Mouse (Mus musculus): Measurements from ENCODE around the gene Il1rl2.
"Not testable (repeated sequence)": the region's sequence is repeated elsewhere in the genome, so short reads cannot be mapped to it uniquely, and the experiment has no call there.

Gene Il1rl2

GRCm38 (mm10) chr1:40324457-40324856 lies at the start of gene Il1rl2:
Il1rl2 (plus strand) TSS chr1:40324610.
- no peak for DNase-seq (ENCODE audit: low read depth, low spot score)

GRCm38 (mm10) chr1:40275285-40276013 lies 49.0 kb upstream of the Il1rl2 start:
- no peak for DNase-seq (ENCODE audit: low read depth, low spot score)

- no peak for DNase-seq (ENCODE audit: low read depth, low spot score)
Observed at GRCm38 (mm10) chr1:40277944-40278343, 46.5 kb upstream of the Il1rl2 start.

GRCm38 (mm10) chr1:40278720-40279119 lies 45.7 kb upstream of the Il1rl2 start:
- DNase-seq (ENCODE audit: low read depth, low spot score), result no peak

- DNase-seq (ENCODE audit: low read depth, low spot score), result no peak
Observed at GRCm38 (mm10) chr1:40279182-40279743, 45.1 kb upstream of the Il1rl2 start.

GRCm38 (mm10) chr1:40281950-40282349 lies 42.5 kb upstream of the Il1rl2 start:
- DNase-seq (ENCODE audit: low read depth, low spot score), result no peak

GRCm38 (mm10) chr1:40282394-40282793 lies 42.0 kb upstream of the Il1rl2 start:
- no peak for DNase-seq (ENCODE audit: low read depth, low spot score)

GRCm38 (mm10) chr1:40283995-40284394 lies 40.4 kb upstream of the Il1rl2 start:
- DNase-seq (ENCODE audit: low read depth, low spot score), result no peak

GRCm38 (mm10) chr1:40290489-40291255 lies 33.7 kb upstream of the Il1rl2 start:
- no peak for DNase-seq (ENCODE audit: low read depth, low spot score)

- DNase-seq (ENCODE audit: low read depth, low spot score), result no peak
Observed at GRCm38 (mm10) chr1:40292231-40292630, 32.2 kb upstream of the Il1rl2 start.

GRCm38 (mm10) chr1:40293891-40294290 lies 30.5 kb upstream of the Il1rl2 start:
- DNase-seq (ENCODE audit: low read depth, low spot score), result no peak

GRCm38 (mm10) chr1:40294824-40295223 lies 29.6 kb upstream of the Il1rl2 start:
- DNase-seq (ENCODE audit: low read depth, low spot score), result no peak

- no peak for DNase-seq (ENCODE audit: low read depth, low spot score)
Observed at GRCm38 (mm10) chr1:40298053-40298452, 26.4 kb upstream of the Il1rl2 start.

- no peak for DNase-seq (ENCODE audit: low read depth, low spot score)
Observed at GRCm38 (mm10) chr1:40303179-40303866, 21.1 kb upstream of the Il1rl2 start.

- DNase-seq (ENCODE audit: low read depth, low spot score), result not testable (repeated sequence)
Observed at GRCm38 (mm10) chr1:40304321-40304720, 20.1 kb upstream of the Il1rl2 start.

GRCm38 (mm10) chr1:40306111-40306510 lies 18.3 kb upstream of the Il1rl2 start:
- no peak for DNase-seq (ENCODE audit: low read depth, low spot score)

GRCm38 (mm10) chr1:40311123-40311522 lies 13.3 kb upstream of the Il1rl2 start:
- no peak for DNase-seq (ENCODE audit: low read depth, low spot score)

- DNase-seq (ENCODE audit: low read depth, low spot score), result no peak
Observed at GRCm38 (mm10) chr1:40311625-40312024, 12.8 kb upstream of the Il1rl2 start.

- DNase-seq (ENCODE audit: low read depth, low spot score), result no peak
Observed at GRCm38 (mm10) chr1:40314016-40314415, 10.4 kb upstream of the Il1rl2 start.

GRCm38 (mm10) chr1:40317657-40318056 lies 6.8 kb upstream of the Il1rl2 start:
- no peak for DNase-seq (ENCODE audit: low read depth, low spot score)

- DNase-seq (ENCODE audit: low read depth, low spot score), result no peak
Observed at GRCm38 (mm10) chr1:40321824-40322223, 2.6 kb upstream of the Il1rl2 start.

- DNase-seq (ENCODE audit: low read depth, low spot score), result no peak
Observed at GRCm38 (mm10) chr1:40322543-40322942, 1.9 kb upstream of the Il1rl2 start.
